Mouse (Mus musculus) thymus, postnatal 4 days (tissue): ENCODE data around the gene Gm49368.
"Not testable (repeated sequence)": the region's sequence is repeated elsewhere in the genome, so short reads cannot be mapped to it uniquely, and the experiment has no call there.

Experiments used
- DNase-seq: peaks from one replicate; pipeline ENCODE4 v3.0.0; 2021

Gene Gm49368

GRCm38 (mm10) chr7:128062456-128062855 is at the start of gene Gm49368, which contains the start of gene Itgam:
TSS of gene Gm49368 (plus strand) at chr7:128062683.
TSS of gene Itgam (plus strand) at chr7:128062640.
- no peak for DNase-seq

- DNase-seq, result peak; percentile 38
These were observed 49.4 kb upstream of the Gm49368 start for GRCm38 (mm10) chr7:128013116-128013515.

GRCm38 (mm10) chr7:128016134-128016533 is 46.3 kb upstream of the Gm49368 start:
- not testable (repeated sequence) for DNase-seq

- DNase-seq, result no peak
These were observed 45.8 kb upstream of the Gm49368 start for GRCm38 (mm10) chr7:128016650-128017049.

- DNase-seq, result no peak
These were observed 44.2 kb upstream of the Gm49368 start for GRCm38 (mm10) chr7:128018275-128018674.

GRCm38 (mm10) chr7:128019187-128019586 is 43.3 kb upstream of the Gm49368 start:
- no peak for DNase-seq

GRCm38 (mm10) chr7:128022974-128023373 is 39.5 kb upstream of the Gm49368 start:
- peak; percentile 54 for DNase-seq

- no peak for DNase-seq
These were observed 38.9 kb upstream of the Gm49368 start for GRCm38 (mm10) chr7:128023565-128023964.

- DNase-seq, result no peak
These were observed 38.1 kb upstream of the Gm49368 start for GRCm38 (mm10) chr7:128024364-128024763.

GRCm38 (mm10) chr7:128024932-128025331 is 37.6 kb upstream of the Gm49368 start:
- no peak for DNase-seq

GRCm38 (mm10) chr7:128025381-128025780 is 37.1 kb upstream of the Gm49368 start:
- no peak for DNase-seq

GRCm38 (mm10) chr7:128031403-128031976 is 31.0 kb upstream of the Gm49368 start:
- no peak for DNase-seq

GRCm38 (mm10) chr7:128032290-128032988 is 30.0 kb upstream of the Gm49368 start:
- no peak for DNase-seq

GRCm38 (mm10) chr7:128032989-128033293 is 29.5 kb upstream of the Gm49368 start:
- DNase-seq, result no peak

GRCm38 (mm10) chr7:128033616-128034015 is 28.9 kb upstream of the Gm49368 start:
- no peak for DNase-seq

GRCm38 (mm10) chr7:128042161-128042820 is 20.2 kb upstream of the Gm49368 start:
- not testable (repeated sequence) for DNase-seq

- DNase-seq, result peak; percentile 76
These were observed 18.2 kb upstream of the Gm49368 start for GRCm38 (mm10) chr7:128044142-128044785.

GRCm38 (mm10) chr7:128045640-128046039 is 16.8 kb upstream of the Gm49368 start:
- no peak for DNase-seq

GRCm38 (mm10) chr7:128048819-128049218 is 13.7 kb upstream of the Gm49368 start:
- no peak for DNase-seq

GRCm38 (mm10) chr7:128049254-128049653 is 13.2 kb upstream of the Gm49368 start:
- DNase-seq, result no peak

- DNase-seq, result no peak
These were observed 11.7 kb upstream of the Gm49368 start for GRCm38 (mm10) chr7:128050739-128051138.

GRCm38 (mm10) chr7:128053061-128053460 is 9.4 kb upstream of the Gm49368 start:
- DNase-seq, result no peak

- DNase-seq, result no peak
These were observed 5.5 kb upstream of the Gm49368 start for GRCm38 (mm10) chr7:128056917-128057444.
